ENCODE assay signal across 16 mouse cellular contexts in genomic region chr12:91500475-91500874, GRCm38 (mm10).
"Had no signal": no experiment of that assay in that cellular context is flagged by ENCODE, and none has a peak within 500 bp of the region (broad histone marks: within the 10 kb centered on the region; RNA-seq: fewer than 3 reads in every experiment).

No protein-coding gene starts in this region.

- ATAC-seq: liver, postnatal 0 days; lung, postnatal 0 days had no signal

- H3K4me3 ChIP-seq: liver, embryonic 15.5 days; lung, embryonic 15.5 days; megakaryocyte, embryonic 14.5 days; midbrain, embryonic 12.5 days; neural tube, embryonic 12.5 days had no signal

- DNase-seq: liver, postnatal 0 days; lung, adult 2 months; lung, postnatal 14 days; lung, postnatal 36 days; midbrain, embryonic 14.5 days; right cerebral cortex, postnatal 14 days; thymus, adult 18-20 months; thymus, postnatal 14 days; thymus, postnatal 36 days had no signal

- H3K4me2 ChIP-seq: liver, embryonic 15.5 days; lung, embryonic 15.5 days; midbrain, embryonic 12.5 days; neural tube, embryonic 12.5 days had no signal

- H3K4me1 ChIP-seq: liver, embryonic 15.5 days; lung, embryonic 15.5 days; megakaryocyte, embryonic 14.5 days had no signal

- H3K27ac ChIP-seq: liver, embryonic 15.5 days; lung, embryonic 15.5 days; macrophage; midbrain, embryonic 12.5 days; neural tube, embryonic 12.5 days had no signal

- H3K27me3 ChIP-seq: liver, embryonic 15.5 days; lung, embryonic 15.5 days; megakaryocyte, embryonic 14.5 days; midbrain, embryonic 12.5 days; neural tube, embryonic 12.5 days had no signal

- H3K36me3 ChIP-seq: liver, embryonic 15.5 days; lung, embryonic 15.5 days; midbrain, embryonic 12.5 days; neural tube, embryonic 12.5 days had no signal

- H3K9ac ChIP-seq: liver, embryonic 15.5 days; liver, postnatal 0 days; lung, embryonic 15.5 days; midbrain, embryonic 12.5 days; neural tube, embryonic 12.5 days had no signal

- H3K9me3 ChIP-seq: liver, embryonic 15.5 days; lung, embryonic 15.5 days; midbrain, embryonic 12.5 days; neural tube, embryonic 12.5 days had no signal
